Mouse (Mus musculus): ENCODE data around the gene Pigc. TPM values are rescaled to one million over a fixed set of nuclear protein-coding genes. Genes with fewer than 3 reads are reported as not detected.

Gene Pigc
- total and polyA plus RNA-seq, 2 experiments from 2014 or later, result 24.0 to 25.0 TPM

- H3K27ac ChIP-seq (ENCODE audit: low read depth), result no peak overlapping the region
- no peaks in the 10 kb centered on the region; the same call in 1 of the 2 replicates for H3K4me1 ChIP-seq (ENCODE audit: control insufficient read depth, insufficient read depth)
- DNase-seq (ENCODE audit: low spot score) (no peak), ATAC-seq (ENCODE audit: insufficient read depth, low read depth) (0 out of 2 replicates have a peak, but pooled peaks have one; percentile 8)
- H3K9me3 ChIP-seq (replicated peaks; ENCODE audit: control insufficient read depth, low read length), result no peaks in the 10 kb centered on the region
- no peak overlapping the region for H3K4me3 ChIP-seq (ENCODE audit: low read depth, low read length)
- WGBS, result 32% methylated on average over 16 of the region's 16 CpGs
- H3K27me3 ChIP-seq (ENCODE audit: control insufficient read depth, insufficient read depth, low read length), result no peaks in the 10 kb centered on the region
- no peaks in the 10 kb centered on the region for H3K36me3 ChIP-seq (replicated peaks; ENCODE audit: control insufficient read depth, insufficient read depth, low read length)
- no peak overlapping the region for H3K9ac ChIP-seq (replicated peaks; ENCODE audit: low read depth, low read length)
- TF ChIP-seq EP300 (IDR thresholded peaks at IDR 0.05; ENCODE audit: low read depth), result no peak
- no peak for TF ChIP-seq CTCF (IDR thresholded peaks at IDR 0.05; ENCODE audit: low read depth)
- H3K4me2 ChIP-seq (ENCODE audit: low read depth, low read length), result 0 out of 2 replicates have a peak overlapping the region, but pooled peaks have one; percentile 2
Observed at GRCm38 (mm10) chr1:162011523-162012245, 42.7 kb downstream of the Pigc start.

- Histone ChIP-seq H3K27me3 (ENCODE audit: control insufficient read depth, insufficient read depth, low read length) (no peaks in the 10 kb centered on the region), H3K4me3 (ENCODE audit: low read depth, low read length) (no peak overlapping the region), H3K27ac (ENCODE audit: low read depth) (no peak overlapping the region), H3K4me1 (ENCODE audit: control insufficient read depth, insufficient read depth) (no peaks in the 10 kb centered on the region; the same call in 1 of the 2 replicates), H3K4me2 (ENCODE audit: low read depth, low read length) (no peak overlapping the region), H3K36me3 (replicated peaks; ENCODE audit: control insufficient read depth, insufficient read depth, low read length) (no peaks in the 10 kb centered on the region), H3K9ac (replicated peaks; ENCODE audit: low read depth, low read length) (no peak overlapping the region), H3K9me3 (replicated peaks; ENCODE audit: control insufficient read depth, low read length) (no peaks in the 10 kb centered on the region)
- ATAC-seq (ENCODE audit: insufficient read depth, low read depth), result no peak
- no peak for DNase-seq (ENCODE audit: low spot score)
- WGBS, result 17% methylated on average over 4 of the region's 4 CpGs
- TF ChIP-seq CTCF (IDR thresholded peaks at IDR 0.05; ENCODE audit: low read depth) (no peak), EP300 (IDR thresholded peaks at IDR 0.05; ENCODE audit: low read depth) (no peak)
Observed at GRCm38 (mm10) chr1:162013561-162013960, 44.6 kb downstream of the Pigc start.

- H3K4me3 ChIP-seq (ENCODE audit: low read depth, low read length), result no peak overlapping the region
- no peaks in the 10 kb centered on the region for H3K27me3 ChIP-seq (ENCODE audit: control insufficient read depth, insufficient read depth, low read length)
- H3K9ac ChIP-seq (replicated peaks; ENCODE audit: low read depth, low read length), result no peak overlapping the region
- 60% methylated on average over 8 of the region's 8 CpGs for WGBS
- no peak for TF ChIP-seq EP300 (IDR thresholded peaks at IDR 0.05; ENCODE audit: low read depth)
- no peak for TF ChIP-seq CTCF (IDR thresholded peaks at IDR 0.05; ENCODE audit: low read depth)
- H3K4me2 ChIP-seq (ENCODE audit: low read depth, low read length), result no peak overlapping the region
- H3K36me3 ChIP-seq (replicated peaks; ENCODE audit: control insufficient read depth, insufficient read depth, low read length), result no peaks in the 10 kb centered on the region
- H3K27ac ChIP-seq (ENCODE audit: low read depth), result no peak overlapping the region
- DNase-seq (ENCODE audit: low spot score) (peak; percentile 34), ATAC-seq (ENCODE audit: insufficient read depth, low read depth) (no peak)
- no peaks in the 10 kb centered on the region; the same call in 1 of the 2 replicates for H3K4me1 ChIP-seq (ENCODE audit: control insufficient read depth, insufficient read depth)
- no peaks in the 10 kb centered on the region for H3K9me3 ChIP-seq (replicated peaks; ENCODE audit: control insufficient read depth, low read length)
Observed at GRCm38 (mm10) chr1:162015247-162015862, 46.4 kb downstream of the Pigc start.

GRCm38 (mm10) chr1:162016982-162017381 lies 48.0 kb downstream of the Pigc start:
- H3K9ac ChIP-seq (replicated peaks; ENCODE audit: low read depth, low read length), result no peak overlapping the region
- no peaks in the 10 kb centered on the region for H3K36me3 ChIP-seq (replicated peaks; ENCODE audit: control insufficient read depth, insufficient read depth, low read length)
- ATAC-seq (ENCODE audit: insufficient read depth, low read depth), result no peak
- H3K27me3 ChIP-seq (ENCODE audit: control insufficient read depth, insufficient read depth, low read length), result no peaks in the 10 kb centered on the region
- 48% methylated on average over 7 of the region's 7 CpGs for WGBS
- peak overlapping the region; percentile 20; the same call in 1 of the 2 replicates for H3K27ac ChIP-seq (ENCODE audit: low read depth)
- no peak overlapping the region for H3K4me2 ChIP-seq (ENCODE audit: low read depth, low read length)
- H3K4me1 ChIP-seq (ENCODE audit: control insufficient read depth, insufficient read depth), result peaks cover 3% of the 10 kb centered on the region; the same call in 1 of the 2 replicates
- no peak overlapping the region for H3K4me3 ChIP-seq (ENCODE audit: low read depth, low read length)
- TF ChIP-seq CTCF (IDR thresholded peaks at IDR 0.05; ENCODE audit: low read depth) (no peak), EP300 (IDR thresholded peaks at IDR 0.05; ENCODE audit: low read depth) (no peak)
- DNase-seq (ENCODE audit: low spot score), result no peak
- H3K9me3 ChIP-seq (replicated peaks; ENCODE audit: control insufficient read depth, low read length), result no peaks in the 10 kb centered on the region

GRCm38 (mm10) chr1:162017975-162018600 lies 49.1 kb downstream of the Pigc start:
- H3K27ac ChIP-seq (ENCODE audit: low read depth), result 0 out of 2 replicates have a peak overlapping the region, but pooled peaks have one; percentile 30
- H3K4me2 ChIP-seq (ENCODE audit: low read depth, low read length), result 0 out of 2 replicates have a peak overlapping the region, but pooled peaks have one; percentile 6
- H3K4me3 ChIP-seq (ENCODE audit: low read depth, low read length), result no peak overlapping the region
- WGBS, result 48% methylated on average over 13 of the region's 13 CpGs
- ATAC-seq (ENCODE audit: insufficient read depth, low read depth), result no peak
- no peak overlapping the region for H3K9ac ChIP-seq (replicated peaks; ENCODE audit: low read depth, low read length)
- no peaks in the 10 kb centered on the region for H3K27me3 ChIP-seq (ENCODE audit: control insufficient read depth, insufficient read depth, low read length)
- H3K36me3 ChIP-seq (replicated peaks; ENCODE audit: control insufficient read depth, insufficient read depth, low read length), result no peaks in the 10 kb centered on the region
- no peaks in the 10 kb centered on the region for H3K9me3 ChIP-seq (replicated peaks; ENCODE audit: control insufficient read depth, low read length)
- TF ChIP-seq CTCF (IDR thresholded peaks at IDR 0.05; ENCODE audit: low read depth) (no peak), EP300 (IDR thresholded peaks at IDR 0.05; ENCODE audit: low read depth) (no peak)
- H3K4me1 ChIP-seq (ENCODE audit: control insufficient read depth, insufficient read depth), result peaks cover 3% of the 10 kb centered on the region; the same call in 1 of the 2 replicates
- DNase-seq (ENCODE audit: low spot score), result no peak
